Mouse (Mus musculus): ENCODE data around the gene Nfib. TPM values are rescaled to one million over a fixed set of nuclear protein-coding genes. Genes with fewer than 3 reads are reported as not detected.

The Nfib gene
- total RNA-seq, 2 experiments from 2014 or later = 92.9 to 104 TPM

- DNase-seq = no peak
- intact Hi-C loops (cut with DNase I; ENCODE audit: low total_unique reads) = no loop called here
Measured at GRCm38 (mm10) chr4:82692009-82692326, 13.6 kb downstream of the Nfib start.

GRCm38 (mm10) chr4:82691126-82692008, 14.2 kb downstream of the Nfib start:
- intact Hi-C loops (cut with DNase I; ENCODE audit: low total_unique reads) = no loop called here
- DNase-seq = no peak

- peak; percentile 74 for DNase-seq
- intact Hi-C loops (cut with DNase I; ENCODE audit: low total_unique reads) = no loop called here
Measured at GRCm38 (mm10) chr4:82690267-82690666, 15.3 kb downstream of the Nfib start.

- DNase-seq = no peak
- intact Hi-C loops (cut with DNase I; ENCODE audit: low total_unique reads) = no loop called here
Measured at GRCm38 (mm10) chr4:82686037-82686436, 19.5 kb downstream of the Nfib start.

- intact Hi-C loops (cut with DNase I; ENCODE audit: low total_unique reads) = no loop called here
Measured at GRCm38 (mm10) chr4:82684088-82684715, 21.3 kb downstream of the Nfib start.

GRCm38 (mm10) chr4:82683583-82683982, 22.0 kb downstream of the Nfib start:
- no peak for DNase-seq
- intact Hi-C loops (cut with DNase I; ENCODE audit: low total_unique reads) = no loop called here

More at GRCm38 (mm10) chr4:82684088-82684715, 21.3 kb downstream of the Nfib start:
- DNase-seq = no peak

- intact Hi-C loops (cut with DNase I; ENCODE audit: low total_unique reads) = no loop called here
- DNase-seq = no peak
Measured at GRCm38 (mm10) chr4:82676104-82676503, 29.4 kb downstream of the Nfib start.

- intact Hi-C loops (cut with DNase I; ENCODE audit: low total_unique reads) = no loop called here
- DNase-seq = no peak
Measured at GRCm38 (mm10) chr4:82667271-82667872, 38.2 kb downstream of the Nfib start.

- intact Hi-C loops (cut with DNase I; ENCODE audit: low total_unique reads) = no loop called here
- no peak for DNase-seq
Measured at GRCm38 (mm10) chr4:82664436-82664835, 41.1 kb downstream of the Nfib start.

GRCm38 (mm10) chr4:82663749-82664381, 41.7 kb downstream of the Nfib start:
- DNase-seq = peak; percentile 18
- intact Hi-C loops (cut with DNase I; ENCODE audit: low total_unique reads) = no loop called here

- no peak for DNase-seq
- intact Hi-C loops (cut with DNase I; ENCODE audit: low total_unique reads) = no loop called here
Measured at GRCm38 (mm10) chr4:82662626-82663025, 42.9 kb downstream of the Nfib start.

GRCm38 (mm10) chr4:82662222-82662621, 43.3 kb downstream of the Nfib start:
- no peak for DNase-seq
- intact Hi-C loops (cut with DNase I; ENCODE audit: low total_unique reads) = no loop called here

- no peak for DNase-seq
- intact Hi-C loops (cut with DNase I; ENCODE audit: low total_unique reads) = no loop called here
Measured at GRCm38 (mm10) chr4:82661215-82661614, 44.3 kb downstream of the Nfib start.

- DNase-seq = no peak
- intact Hi-C loops (cut with DNase I; ENCODE audit: low total_unique reads) = no loop called here
Measured at GRCm38 (mm10) chr4:82645679-82646078, 59.9 kb downstream of the Nfib start.

- intact Hi-C loops (cut with DNase I; ENCODE audit: low total_unique reads) = no loop called here
- no peak for DNase-seq
Measured at GRCm38 (mm10) chr4:82644797-82645196, 60.8 kb downstream of the Nfib start.

GRCm38 (mm10) chr4:82643734-82644085, 61.8 kb downstream of the Nfib start:
- intact Hi-C loops (cut with DNase I; ENCODE audit: low total_unique reads) = no loop called here
- no peak for DNase-seq

- peak; percentile 23 for DNase-seq
- intact Hi-C loops (cut with DNase I; ENCODE audit: low total_unique reads) = no loop called here
Measured at GRCm38 (mm10) chr4:82643022-82643733, 62.4 kb downstream of the Nfib start.

GRCm38 (mm10) chr4:82641066-82641680, 64.4 kb downstream of the Nfib start:
- intact Hi-C loops (cut with DNase I; ENCODE audit: low total_unique reads) = no loop called here
- peak; percentile 19 for DNase-seq

- no peak for DNase-seq
- intact Hi-C loops (cut with DNase I; ENCODE audit: low total_unique reads) = no loop called here
Measured at GRCm38 (mm10) chr4:82638251-82638650, 67.3 kb downstream of the Nfib start.
